Mouse (Mus musculus) midbrain, embryonic 11.5 days (tissue): ENCODE results near the gene Msi2. TPM values are rescaled to one million over a fixed set of nuclear protein-coding genes. Genes with fewer than 3 reads are reported as not detected.

ENCODE experiments used
- ATAC-seq: fragments of 200-750 bp; cut with Nextera tagmentation; 2 replicates; pipeline ENCODE4 v1.8.0; 2017; ENCODE audit warnings: moderate TSS enrichment, moderate library complexity; ENCODE audit not compliant: low FRiP score
- DNase-seq: peaks from one replicate; pipeline ENCODE4 v3.0.0; 2015; ENCODE audit warnings: low spot score; ENCODE audit errors: missing footprints
- H3K27ac ChIP-seq: fragments of 300-500 bp; sonication (generic); 2 replicates; pipeline ENCODE4 v1.5.1; 2014; ENCODE audit warnings: low read depth, low read length
- H3K27me3 ChIP-seq: fragments of 300-500 bp; sonication (generic); 2 replicates; pipeline ENCODE4 v1.6.1; 2014; ENCODE audit warnings: mild to moderate bottlenecking, low read length, moderate library complexity, mixed read lengths; ENCODE audit not compliant: control insufficient read depth, insufficient read depth
- H3K36me3 ChIP-seq: fragments of 300-500 bp; sonication (generic); 2 replicates; pipeline ENCODE4 v1.6.1; 2014; ENCODE audit warnings: mild to moderate bottlenecking, low read length, moderate library complexity, mixed read lengths; ENCODE audit not compliant: control insufficient read depth, insufficient read depth
- H3K4me1 ChIP-seq: fragments of 300-500 bp; sonication (generic); 2 replicates; pipeline ENCODE4 v1.6.1; 2014; ENCODE audit warnings: low read length; ENCODE audit not compliant: control insufficient read depth, insufficient read depth
- H3K4me2 ChIP-seq: fragments of 300-500 bp; sonication (generic); 2 replicates; pipeline ENCODE4 v1.6.1; 2014; ENCODE audit warnings: mild to moderate bottlenecking, moderate library complexity
- H3K4me3 ChIP-seq: fragments of 300-500 bp; sonication (generic); 2 replicates; pipeline ENCODE4 v1.5.1; 2014; ENCODE audit warnings: low read depth, low read length
- H3K9ac ChIP-seq: fragments of 300-500 bp; sonication (generic); 2 replicates; pipeline ENCODE4 v1.6.1; 2014; ENCODE audit warnings: low read length
- H3K9me3 ChIP-seq: fragments of 300-500 bp; sonication (generic); 2 replicates; pipeline ENCODE4 v1.6.1; 2016; ENCODE audit warnings: low read length; ENCODE audit not compliant: control insufficient read depth
- WGBS: fragments of 180-500 bp; shearing (Covaris S2); extraction: QIAGEN DNeasy Blood & Tissue Kit; methylation state at CpG from one replicate; pipeline ENCODE4 v1.1.7; 2014; 5-methylcytosine and 5-hydroxymethylcytosine counted together
- polyA plus RNA-seq: library from polyadenylated mRNA; unstranded; fragments of >200 nt; fragmentation: Nextera tagmentation; extraction: Ambion mirVana; gene quantifications from 2 replicates; pipeline ENCODE4 v1.2.1, GENCODE M21; 2014

Msi2 gene
- polyA plus RNA-seq, 1 experiment from 2014 or later = 27.0 TPM

DNA sequence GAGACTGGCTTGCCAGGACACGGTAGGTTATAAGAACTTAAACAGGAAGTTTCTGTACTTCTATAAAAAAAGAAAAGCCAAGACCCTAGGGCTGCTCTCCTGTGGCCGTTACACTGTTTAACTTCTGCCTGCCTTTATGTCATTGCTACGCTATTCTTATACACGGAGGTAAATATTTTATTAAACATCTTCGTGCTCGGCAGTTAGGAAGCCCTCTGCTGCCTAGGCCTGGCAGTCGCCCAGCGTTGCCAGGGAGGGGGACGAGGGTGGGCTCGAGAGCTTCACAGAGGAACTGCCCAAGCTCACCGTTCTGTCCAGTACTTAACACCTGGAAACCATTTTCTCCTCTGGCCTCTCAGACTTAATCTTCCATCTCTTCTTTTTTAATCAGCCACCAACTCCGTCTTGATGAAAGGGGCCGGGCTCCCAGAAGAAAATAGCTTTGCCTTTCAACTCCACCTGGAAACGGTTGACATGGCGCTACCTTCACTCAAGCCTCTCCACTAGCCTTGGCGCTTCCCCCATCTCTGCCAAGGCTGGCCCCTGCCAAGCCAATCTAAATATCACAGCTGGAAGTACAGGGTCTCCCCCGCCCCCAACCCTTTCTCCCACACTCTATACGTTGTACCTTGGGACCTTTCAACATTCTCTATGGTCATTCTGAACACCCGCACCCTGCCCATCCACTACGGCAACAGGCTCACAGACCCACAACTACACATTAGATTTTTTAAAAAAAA is 9.6 kb upstream of the Msi2 start:
- WGBS = 71% methylated on average over 20 of the region's 20 CpGs
- ATAC-seq (no peak), DNase-seq (peak; percentile 82)
- Histone ChIP-seq H3K9me3 (no peaks in the 10 kb centered on the region), H3K4me2 (no peak overlapping the region), H3K27me3 (no peaks in the 10 kb centered on the region), H3K4me3 (no peak overlapping the region), H3K9ac (no peak overlapping the region), H3K36me3 (no peaks in the 10 kb centered on the region), H3K4me1 (peaks cover 10% of the 10 kb centered on the region; the same call in 1 of the 2 replicates), H3K27ac (no peak overlapping the region; the same call in 1 of the 2 replicates)

DNA sequence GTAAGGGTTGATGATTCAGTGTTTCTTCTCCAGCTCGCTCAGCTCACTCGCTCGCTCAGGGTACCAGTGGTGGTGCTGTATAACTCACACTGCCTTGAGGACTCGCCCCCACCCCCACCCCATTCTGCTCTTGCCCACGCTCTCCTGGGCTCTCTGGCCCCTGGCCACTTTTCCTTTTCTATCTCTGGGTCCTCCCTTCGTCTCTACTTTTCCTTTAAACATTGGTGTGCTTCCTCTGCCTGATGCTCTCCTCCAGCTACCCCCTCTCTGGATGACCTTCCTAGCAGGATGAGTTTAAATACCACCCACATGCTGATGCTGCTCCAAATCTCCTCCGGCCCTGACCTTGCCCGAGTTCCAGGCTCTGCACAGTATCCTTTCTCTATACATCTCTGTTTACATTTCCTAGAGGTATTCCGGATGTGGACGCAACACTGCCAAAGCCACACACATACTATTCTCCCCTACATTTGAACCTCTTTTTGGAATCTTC is 2.9 kb upstream of the Msi2 start:
- H3K27ac ChIP-seq = no peak overlapping the region

DNA sequence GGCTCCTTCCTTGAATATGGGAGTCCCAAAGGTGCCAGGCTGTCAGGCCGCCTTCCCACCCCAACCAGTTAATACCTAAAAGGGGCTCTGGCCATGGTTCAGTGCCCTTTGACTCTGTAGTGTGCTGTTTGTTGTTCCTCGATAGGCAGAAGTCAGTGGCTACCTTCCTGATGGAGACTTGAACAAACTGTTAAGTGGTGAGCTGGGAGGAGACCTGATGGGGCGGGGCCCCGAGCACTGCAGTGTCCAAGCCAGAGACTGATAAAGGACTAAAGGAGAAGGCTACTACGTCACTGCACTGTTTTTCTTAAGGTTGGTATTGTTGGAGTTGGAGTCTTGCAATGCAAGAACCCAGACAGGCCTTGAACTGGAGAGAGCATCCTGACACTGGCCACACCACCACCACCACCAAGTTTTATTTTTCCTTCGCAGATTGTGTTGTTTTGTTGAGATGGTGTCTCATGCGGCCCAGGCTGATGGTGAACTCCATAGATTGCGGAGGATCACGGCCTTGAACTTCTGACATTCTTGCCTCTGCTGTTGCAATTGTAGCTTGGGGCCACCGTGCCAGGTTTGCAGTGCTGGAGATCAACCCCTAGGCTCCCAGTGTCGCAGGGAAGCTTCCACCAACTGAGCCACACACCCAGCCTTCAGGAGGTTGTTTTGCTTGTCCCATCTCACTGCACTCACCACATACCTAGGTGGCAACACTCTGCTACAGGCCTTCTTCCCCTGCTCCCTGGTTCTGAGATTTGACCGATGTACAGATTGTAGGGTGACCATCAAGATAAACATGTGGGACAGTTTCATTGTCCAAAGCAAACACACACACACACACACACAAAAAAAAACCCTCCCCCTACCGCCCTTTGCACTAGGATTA is 2.2 kb upstream of the Msi2 start:
- Histone ChIP-seq H3K4me1 (peaks cover 29% of the 10 kb centered on the region), H3K27ac (0 out of 2 replicates have a peak overlapping the region, but pooled peaks have one; percentile 0), H3K4me3 (no peak overlapping the region), H3K9me3 (no peaks in the 10 kb centered on the region), H3K4me2 (peak overlapping the region; percentile 53; the same call in 1 of the 2 replicates), H3K9ac (peak overlapping the region; percentile 18; the same call in 1 of the 2 replicates), H3K36me3 (no peaks in the 10 kb centered on the region), H3K27me3 (no peaks in the 10 kb centered on the region)
- peak; percentile 84 for DNase-seq
- no peak for ATAC-seq
- 54% methylated on average over 13 of the region's 13 CpGs for WGBS

More for the DNA sequence above, 2.9 kb upstream of the Msi2 start:
- no peaks in the 10 kb centered on the region for H3K36me3 ChIP-seq
- H3K27me3 ChIP-seq = no peaks in the 10 kb centered on the region
- H3K4me3 ChIP-seq = no peak overlapping the region
- DNase-seq = peak; percentile 71
- peaks cover 24% of the 10 kb centered on the region for H3K4me1 ChIP-seq
- H3K9ac ChIP-seq = no peak overlapping the region
- no peak for ATAC-seq
- no peak overlapping the region for H3K4me2 ChIP-seq
- H3K9me3 ChIP-seq = no peaks in the 10 kb centered on the region
- 44% methylated on average over 10 of the region's 10 CpGs for WGBS

DNA sequence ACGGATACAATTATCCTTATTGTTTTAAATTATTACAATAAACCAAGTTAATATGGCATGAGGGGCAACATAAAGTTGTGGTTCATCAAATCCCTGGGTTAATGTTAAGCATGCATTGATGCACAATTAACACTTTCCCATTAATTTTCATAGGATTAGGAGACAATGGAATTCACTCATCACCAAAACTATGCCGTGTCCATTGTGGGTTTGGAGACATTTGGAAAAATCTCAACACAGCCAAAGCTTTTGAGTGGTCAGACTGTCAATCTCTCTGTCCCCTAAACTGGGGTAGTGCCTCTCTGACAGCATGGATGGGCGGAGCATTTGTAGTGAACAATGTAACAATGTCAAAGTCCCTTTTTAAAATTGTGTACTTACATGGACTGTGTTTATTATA is 1.3 kb upstream of the Msi2 start:
- H3K4me3 ChIP-seq = peak overlapping the region; percentile 98
- no peaks in the 10 kb centered on the region for H3K27me3 ChIP-seq
- ATAC-seq = no peak
- peak overlapping the region; percentile 74; the same call in 1 of the 2 replicates for H3K9ac ChIP-seq
- no peak overlapping the region for H3K27ac ChIP-seq
- H3K36me3 ChIP-seq = no peaks in the 10 kb centered on the region
- H3K9me3 ChIP-seq = no peaks in the 10 kb centered on the region
- H3K4me1 ChIP-seq = peaks cover 38% of the 10 kb centered on the region
- DNase-seq = peak; percentile 88
- peak overlapping the region; percentile 53 for H3K4me2 ChIP-seq
- WGBS = 42% methylated on average over 3 of the region's 3 CpGs

DNA sequence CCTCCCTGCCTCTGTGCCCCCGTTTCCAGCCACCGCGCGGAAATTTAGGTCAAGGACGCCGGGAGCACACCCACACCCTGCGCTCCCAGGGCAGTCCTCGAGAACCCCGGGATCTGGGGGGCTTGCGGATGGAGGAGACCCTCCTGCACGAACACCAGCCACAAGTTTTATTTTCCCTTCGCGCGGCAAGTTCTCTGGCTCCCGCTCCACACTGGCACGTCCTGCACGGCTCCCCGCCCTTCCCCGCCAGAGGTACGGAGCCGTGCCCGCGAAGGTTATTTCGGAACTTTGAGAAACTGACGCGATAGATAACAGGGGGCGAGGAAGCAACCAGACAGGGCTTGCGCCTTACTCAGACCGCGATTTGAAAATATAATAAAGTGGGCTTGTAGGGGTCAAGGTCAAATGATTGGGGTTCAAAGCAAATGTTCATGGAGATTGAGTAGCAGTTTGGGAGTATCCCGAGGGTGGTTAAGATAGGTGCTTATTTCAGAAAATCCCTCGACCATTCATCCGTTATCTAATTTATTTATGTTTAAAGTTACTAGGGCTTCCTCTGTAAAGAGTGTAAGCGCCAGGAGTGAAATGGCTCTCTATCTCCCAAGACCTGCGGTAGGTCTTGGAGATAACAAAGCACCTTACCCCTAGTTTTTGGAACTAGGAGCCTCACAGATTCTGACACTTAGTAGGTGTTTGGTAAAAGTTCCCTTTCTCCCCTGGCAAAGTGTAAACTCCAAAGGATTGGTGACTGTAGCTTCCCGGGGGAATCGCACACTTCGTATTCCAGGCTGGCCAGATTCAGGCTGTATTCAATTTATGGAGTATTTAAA is 668 bp upstream of the Msi2 start:
- Histone ChIP-seq H3K4me3 (peak overlapping the region; percentile 98), H3K36me3 (no peaks in the 10 kb centered on the region), H3K4me1 (peaks cover 43% of the 10 kb centered on the region), H3K27ac (peak overlapping the region; percentile 72), H3K9ac (peak overlapping the region; percentile 74), H3K4me2 (peak overlapping the region; percentile 53), H3K9me3 (no peaks in the 10 kb centered on the region), H3K27me3 (no peaks in the 10 kb centered on the region)
- WGBS = 4% methylated on average over 38 of the region's 38 CpGs
- DNase-seq (peak; percentile 98), ATAC-seq (peak; percentile 53; the same call in 1 of the 2 replicates)

DNA sequence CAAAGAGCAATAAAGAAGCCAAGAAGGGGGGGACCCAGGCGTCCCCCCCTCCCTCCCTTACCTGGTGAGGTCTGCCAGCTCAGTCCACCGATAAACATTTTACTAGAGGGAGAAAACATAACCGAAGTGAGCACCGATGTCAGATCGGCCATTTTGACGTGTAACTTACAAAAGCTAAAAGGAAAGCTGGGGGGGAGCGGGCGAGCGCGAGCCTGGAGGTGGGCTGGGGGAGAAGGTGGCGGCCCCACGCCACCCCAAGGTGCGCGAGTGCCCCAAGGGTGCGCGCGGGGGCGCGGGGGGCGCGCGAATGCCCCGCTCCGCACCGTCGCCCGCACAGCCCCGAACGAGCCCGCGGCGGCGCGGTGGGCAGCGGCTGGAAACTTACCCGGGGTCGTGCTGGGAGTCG is 666 bp downstream of the Msi2 start:
- H3K9me3 ChIP-seq = no peaks in the 10 kb centered on the region
- ATAC-seq = peak; percentile 13; the same call in 1 of the 2 replicates
- H3K4me1 ChIP-seq = peaks cover 50% of the 10 kb centered on the region

DNA sequence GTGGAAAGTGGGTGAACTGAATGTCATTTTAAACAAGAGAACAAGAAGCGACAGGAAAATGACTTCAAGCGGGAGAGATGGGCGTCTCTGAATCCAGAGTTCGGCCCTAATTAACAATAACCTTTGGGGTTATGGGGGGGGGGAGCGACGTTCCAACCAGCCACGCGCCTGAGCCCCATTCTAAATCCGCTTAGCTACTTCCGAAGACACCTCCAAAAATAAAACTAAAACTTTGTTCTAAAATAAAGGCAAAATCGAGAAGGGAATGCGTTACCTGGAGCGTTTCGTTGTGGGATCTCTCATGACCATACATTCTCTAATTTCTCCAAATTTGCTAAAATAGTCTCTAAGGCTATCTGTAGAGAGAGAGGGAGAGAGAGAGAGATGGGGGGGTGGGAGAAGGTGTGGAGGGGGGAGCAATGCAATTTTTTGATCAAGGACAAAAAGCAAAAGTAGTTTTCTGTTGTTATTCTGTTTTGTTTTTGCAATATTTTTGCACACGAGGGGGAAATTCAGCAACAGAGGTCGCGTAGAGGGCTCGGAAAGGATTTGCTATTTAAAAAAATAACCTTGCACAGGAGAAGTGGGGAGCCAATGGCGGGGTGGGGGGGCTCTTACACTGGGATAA is 1.2 kb downstream of the Msi2 start:
- Histone ChIP-seq H3K36me3 (peaks cover 2% of the 10 kb centered on the region; the same call in 1 of the 2 replicates), H3K9ac (peak overlapping the region; percentile 100), H3K27me3 (no peaks in the 10 kb centered on the region), H3K4me3 (peak overlapping the region; percentile 98), H3K9me3 (no peaks in the 10 kb centered on the region), H3K27ac (peak overlapping the region; percentile 92), H3K4me2 (peak overlapping the region; percentile 70), H3K4me1 (peaks cover 50% of the 10 kb centered on the region)
- no peak for DNase-seq
- no peak for ATAC-seq
- WGBS = under 1% methylated on average over 19 of the region's 19 CpGs

More for the DNA sequence above, 666 bp downstream of the Msi2 start:
- 1% methylated on average over 30 of the region's 38 CpGs for WGBS
- Histone ChIP-seq H3K27me3 (no peaks in the 10 kb centered on the region), H3K4me3 (peak overlapping the region; percentile 98), H3K9ac (peak overlapping the region; percentile 100), H3K27ac (peak overlapping the region; percentile 92), H3K4me2 (peak overlapping the region; percentile 70), H3K36me3 (no peaks in the 10 kb centered on the region)
- DNase-seq = peak; percentile 92
